Mouse (Mus musculus): ENCODE measurements around the gene Zfp1. TPM values are rescaled to one million over a fixed set of nuclear protein-coding genes. Genes with fewer than 3 reads are reported as not detected.

Zfp1 gene
- total RNA-seq, 1 experiment, result 18.7 TPM

- no peaks in the 10 kb centered on the region for H3K9me3 ChIP-seq (ENCODE audit: control insufficient read depth, insufficient read depth, low read depth, low read length)
- in situ Hi-C loops (cut with MboI; ENCODE audit: low sequenced_read_pairs in 2 of 2, unreplicated experiment in 2 of 2), result no loop called here
- DNase-seq (ENCODE audit: low read depth, low spot score), result no peak
- H3K36me3 ChIP-seq (ENCODE audit: control insufficient read depth, insufficient read depth, low read length, poor library complexity, severe bottlenecking), result peaks cover 45% of the 10 kb centered on the region
- no peak overlapping the region for H3K27ac ChIP-seq (ENCODE audit: insufficient read depth, low read depth, low read length, poor library complexity, severe bottlenecking)
- TF ChIP-seq ZNF384 (IDR thresholded peaks at IDR 0.05; ENCODE audit: low read depth, low read length) (no peak), MAFK (IDR thresholded peaks at IDR 0.05; ENCODE audit: insufficient read depth, low read depth, low read length) (no peak), CHD2 (IDR thresholded peaks at IDR 0.05; ENCODE audit: low read depth, low read length) (no peak), ZC3H11A (IDR thresholded peaks at IDR 0.05; ENCODE audit: borderline replicate concordance, low read depth, low read length) (no peak), HCFC1 (IDR thresholded peaks at IDR 0.05; ENCODE audit: borderline replicate concordance, insufficient read depth, low read length) (no peak)
- H3K9ac ChIP-seq (ENCODE audit: insufficient read depth, low read depth, low read length, poor library complexity, severe bottlenecking), result no peak overlapping the region
- H3K4me3 ChIP-seq (ENCODE audit: insufficient read depth in 1 of 2, low read depth in 1 of 2, low read length in 2 of 2, poor library complexity in 1 of 2, severe bottlenecking in 1 of 2), result no peak overlapping the region
- peaks cover 6 to 10% of the 10 kb centered on the region in 2 experiments; a peak in 2 of 4 replicates for H3K4me1 ChIP-seq (ENCODE audit: control insufficient read depth in 2 of 2, insufficient read depth in 2 of 2, low read length in 2 of 2, poor library complexity in 1 of 2)
These were observed 75.7 kb downstream of the Zfp1 start for GRCm38 (mm10) chr8:111718937-111719336.

GRCm38 (mm10) chr8:111720115-111720544, 76.9 kb downstream of the Zfp1 start:
- Histone ChIP-seq H3K9me3 (ENCODE audit: control insufficient read depth, insufficient read depth, low read depth, low read length) (no peaks in the 10 kb centered on the region), H3K4me3 (ENCODE audit: insufficient read depth in 1 of 2, low read depth in 1 of 2, low read length in 2 of 2, poor library complexity in 1 of 2, severe bottlenecking in 1 of 2) (no peak overlapping the region), H3K36me3 (ENCODE audit: control insufficient read depth, insufficient read depth, low read length, poor library complexity, severe bottlenecking) (peaks cover 36% of the 10 kb centered on the region), H3K4me1 (ENCODE audit: control insufficient read depth in 2 of 2, insufficient read depth in 2 of 2, low read length in 2 of 2, poor library complexity in 1 of 2) (peaks cover 9 to 12% of the 10 kb centered on the region in 2 experiments; a peak in 2 of 4 replicates), H3K9ac (ENCODE audit: insufficient read depth, low read depth, low read length, poor library complexity, severe bottlenecking) (no peak overlapping the region), H3K27ac (ENCODE audit: insufficient read depth, low read depth, low read length, poor library complexity, severe bottlenecking) (no peak overlapping the region)
- no peak for TF ChIP-seq ZNF384 (IDR thresholded peaks at IDR 0.05; ENCODE audit: low read depth, low read length)
- in situ Hi-C loops (cut with MboI; ENCODE audit: low sequenced_read_pairs in 2 of 2, unreplicated experiment in 2 of 2), result no loop called here
- DNase-seq (ENCODE audit: low read depth, low spot score), result no peak

Other genes with a start within 250 kb of the Zfp1 start
- gene Fa2h, start 249.6 kb upstream of the Zfp1 start, total RNA-seq (2012; rRNA removed), result not detected in 2 replicates
- 10.4 and 11.0 TPM in 2 replicates for gene Wdr59, start 121.3 kb upstream of the Zfp1 start, total RNA-seq (2012; rRNA removed)
- 38.4 and 51.9 TPM in 2 replicates for gene Znrf1, start 107.3 kb upstream of the Zfp1 start, total RNA-seq (2012; rRNA removed)
- gene Ldhd, start 13.0 kb upstream of the Zfp1 start, total RNA-seq (2012; rRNA removed), result 0.49 and 1.5 TPM in 2 replicates
- gene Ctrb1, start 47.6 kb downstream of the Zfp1 start, total RNA-seq (2012; rRNA removed), result 0.22 and 0.48 TPM in 2 replicates
- gene Bcar1, start 100.4 kb downstream of the Zfp1 start, total RNA-seq (2012; rRNA removed), result 52.9 and 72.6 TPM in 2 replicates
- 113 and 190 TPM in 2 replicates for gene Cfdp1, start 210.9 kb downstream of the Zfp1 start, total RNA-seq (2012; rRNA removed)
- 12.1 and 14.3 TPM in 2 replicates for gene Tmem170, start 233.3 kb downstream of the Zfp1 start, total RNA-seq (2012; rRNA removed)